ENCODE assay signal across 8 mouse cellular contexts in genomic region chr13:117024127-117024915, GRCm38 (mm10). TPM values are rescaled to one million over a fixed set of nuclear protein-coding genes. Genes with fewer than 3 reads are reported as not detected.
DNase-seq lines count a peak whose midpoint lies in the region; ATAC-seq lines count a peak whose summit lies in the region.

No protein-coding gene starts in this region.

- intact Hi-C loops in left cerebral cortex, postnatal 14 days (cut with DNase I) = loop anchor here (10.0 kb wide), 1 partner anchor 140 kb away; no protein-coding TSS in a partner anchor

- peak; percentile 90 for DNase-seq in T-cell, adult 2 months (ENCODE audit: low spot score)
- peak; percentile 73 to 79 for DNase-seq in cerebellum, postnatal 14 days
- peak; percentile 27 to 46 for DNase-seq in gastrocnemius, adult 8-10 months (ENCODE audit: low spot score in 2 of 2)
- peak; percentile 92 for DNase-seq in induced T-regulatory cell, adult 2 months (ENCODE audit: low read depth)
- peak; percentile 35 to 61 for DNase-seq in left cerebral cortex, postnatal 14 days (ENCODE audit: low spot score in 2 of 2)
- peak; percentile 64 for DNase-seq in right cerebral cortex, postnatal 14 days
- DNase-seq in urinary bladder, postnatal 36 days (ENCODE audit: low spot score in 2 of 2) = peak; percentile 35 to 36

- ATAC-seq in megakaryocyte progenitor cell, adult 5-6 weeks (replicated peaks; ENCODE audit: poor library complexity) = peak; percentile 15

RNA-seq across cellular contexts. Expression of gene Parp8, which starts 1.0 kb away (rescaled TPM):
- 10 to 100 TPM in 3 of 4 experiments, 1 to 10 TPM in 1; 9.7 to 12.1 (median 11.0) TPM for total RNA-seq in gastrocnemius, adult 8-10 months (2022)
- 10 to 100 TPM; 30.1 to 31.2 TPM for total RNA-seq in left cerebral cortex, postnatal 14 days (2021)
- total RNA-seq in megakaryocyte progenitor cell, adult 5-6 weeks (2015) = 148 and 167 TPM in 2 replicates
- total RNA-seq in megakaryocyte progenitor cell, adult 5-6 weeks (2017) = 89.5 and 104 TPM in 2 replicates

Comparison
In these comparisons a context has a peak if more than half of its experiments do, and no peak if none do; other contexts are left out.
1. Peak in every context shown above with its lines: DNase-seq and ATAC-seq.
2. DNase-seq: peak in every context shown above with its lines; median percentile 92 in induced T-regulatory cell, adult 2 months; 90 in T-cell, adult 2 months; 76 in cerebellum, postnatal 14 days; 64 in right cerebral cortex, postnatal 14 days; 48 in left cerebral cortex, postnatal 14 days; 36 in gastrocnemius, adult 8-10 months; 36 in urinary bladder, postnatal 36 days.